Mouse (Mus musculus): Measurements from ENCODE around the gene Polr2l. TPM values are rescaled to one million over a fixed set of nuclear protein-coding genes. Genes with fewer than 3 reads are reported as not detected.

Polr2l gene
- polyA plus RNA-seq, 1 experiment from 2014 or later, result 36.4 TPM

GRCm38 (mm10) chr7:141442199-141442598 is 32.7 kb downstream of the Polr2l start:
- Histone ChIP-seq H3K27me3 (ENCODE audit: control insufficient read depth, insufficient read depth, low read depth, low read length) (no peaks in the 10 kb centered on the region), H3K9me3 (replicated peaks; ENCODE audit: control insufficient read depth, low read length) (no peaks in the 10 kb centered on the region), H3K27ac (ENCODE audit: low read length) (no peak overlapping the region), H3K36me3 (ENCODE audit: control insufficient read depth, insufficient read depth) (peaks cover 30% of the 10 kb centered on the region), H3K4me3 (ENCODE audit: low read depth, low read length) (peak overlapping the region; percentile 63), H3K4me1 (ENCODE audit: control insufficient read depth, low read depth, low read length) (peaks cover 48% of the 10 kb centered on the region), H3K9ac (ENCODE audit: low read depth, low read length) (peak overlapping the region; percentile 78), H3K4me2 (ENCODE audit: low read depth, low read length) (peak overlapping the region; percentile 95)
- ATAC-seq (ENCODE audit: low read depth), result no peak
- WGBS (ENCODE audit: insufficient replicate concordance), result 83% methylated on average over 13 of the region's 13 CpGs

GRCm38 (mm10) chr7:141441460-141441859 is 33.5 kb downstream of the Polr2l start:
- WGBS (ENCODE audit: insufficient replicate concordance), result 87% methylated on average over 9 of the region's 9 CpGs
- Histone ChIP-seq H3K4me3 (ENCODE audit: low read depth, low read length) (no peak overlapping the region), H3K4me1 (ENCODE audit: control insufficient read depth, low read depth, low read length) (peaks cover 52% of the 10 kb centered on the region), H3K27me3 (ENCODE audit: control insufficient read depth, insufficient read depth, low read depth, low read length) (no peaks in the 10 kb centered on the region), H3K4me2 (ENCODE audit: low read depth, low read length) (0 out of 2 replicates have a peak overlapping the region, but pooled peaks have one; percentile 95), H3K27ac (ENCODE audit: low read length) (no peak overlapping the region), H3K9me3 (replicated peaks; ENCODE audit: control insufficient read depth, low read length) (no peaks in the 10 kb centered on the region), H3K36me3 (ENCODE audit: control insufficient read depth, insufficient read depth) (peaks cover 30% of the 10 kb centered on the region), H3K9ac (ENCODE audit: low read depth, low read length) (no peak overlapping the region)
- no peak for ATAC-seq (ENCODE audit: low read depth)

- peaks cover 60% of the 10 kb centered on the region for H3K4me1 ChIP-seq (ENCODE audit: control insufficient read depth, low read depth, low read length)
- H3K36me3 ChIP-seq (ENCODE audit: control insufficient read depth, insufficient read depth), result peaks cover 30% of the 10 kb centered on the region
- ATAC-seq (ENCODE audit: low read depth), result no peak
- H3K9me3 ChIP-seq (replicated peaks; ENCODE audit: control insufficient read depth, low read length), result no peaks in the 10 kb centered on the region
- no peaks in the 10 kb centered on the region for H3K27me3 ChIP-seq (ENCODE audit: control insufficient read depth, insufficient read depth, low read depth, low read length)
- no peak overlapping the region for H3K4me3 ChIP-seq (ENCODE audit: low read depth, low read length)
- no peak overlapping the region for H3K9ac ChIP-seq (ENCODE audit: low read depth, low read length)
- WGBS (ENCODE audit: insufficient replicate concordance), result 32% methylated on average over 6 of the region's 6 CpGs
- H3K4me2 ChIP-seq (ENCODE audit: low read depth, low read length), result no peak overlapping the region
- H3K27ac ChIP-seq (ENCODE audit: low read length), result no peak overlapping the region
Measured at GRCm38 (mm10) chr7:141440613-141441012, 34.3 kb downstream of the Polr2l start.

- H3K36me3 ChIP-seq (ENCODE audit: control insufficient read depth, insufficient read depth), result peaks cover 30% of the 10 kb centered on the region
- no peak overlapping the region for H3K4me3 ChIP-seq (ENCODE audit: low read depth, low read length)
- no peak overlapping the region for H3K27ac ChIP-seq (ENCODE audit: low read length)
- H3K9ac ChIP-seq (ENCODE audit: low read depth, low read length), result no peak overlapping the region
- no peak overlapping the region for H3K4me2 ChIP-seq (ENCODE audit: low read depth, low read length)
- no peaks in the 10 kb centered on the region for H3K9me3 ChIP-seq (replicated peaks; ENCODE audit: control insufficient read depth, low read length)
- peaks cover 67% of the 10 kb centered on the region for H3K4me1 ChIP-seq (ENCODE audit: control insufficient read depth, low read depth, low read length)
- 95% methylated on average over 11 of the region's 11 CpGs for WGBS (ENCODE audit: insufficient replicate concordance)
- no peaks in the 10 kb centered on the region for H3K27me3 ChIP-seq (ENCODE audit: control insufficient read depth, insufficient read depth, low read depth, low read length)
- ATAC-seq (ENCODE audit: low read depth), result no peak
Measured at GRCm38 (mm10) chr7:141439811-141440210, 35.1 kb downstream of the Polr2l start.

- ATAC-seq (ENCODE audit: low read depth), result no peak
- H3K4me2 ChIP-seq (ENCODE audit: low read depth, low read length), result no peak overlapping the region
- 82% methylated on average over 10 of the region's 10 CpGs for WGBS (ENCODE audit: insufficient replicate concordance)
- H3K4me3 ChIP-seq (ENCODE audit: low read depth, low read length), result no peak overlapping the region
- no peaks in the 10 kb centered on the region for H3K27me3 ChIP-seq (ENCODE audit: control insufficient read depth, insufficient read depth, low read depth, low read length)
- no peaks in the 10 kb centered on the region for H3K9me3 ChIP-seq (replicated peaks; ENCODE audit: control insufficient read depth, low read length)
- peaks cover 30% of the 10 kb centered on the region for H3K36me3 ChIP-seq (ENCODE audit: control insufficient read depth, insufficient read depth)
- H3K9ac ChIP-seq (ENCODE audit: low read depth, low read length), result no peak overlapping the region
- peaks cover 68% of the 10 kb centered on the region for H3K4me1 ChIP-seq (ENCODE audit: control insufficient read depth, low read depth, low read length)
- no peak overlapping the region for H3K27ac ChIP-seq (ENCODE audit: low read length)
Measured at GRCm38 (mm10) chr7:141439140-141439679, 35.7 kb downstream of the Polr2l start.

GRCm38 (mm10) chr7:141438201-141438968 is 36.5 kb downstream of the Polr2l start:
- Histone ChIP-seq H3K36me3 (ENCODE audit: control insufficient read depth, insufficient read depth) (peaks cover 30% of the 10 kb centered on the region), H3K9ac (ENCODE audit: low read depth, low read length) (no peak overlapping the region), H3K9me3 (replicated peaks; ENCODE audit: control insufficient read depth, low read length) (no peaks in the 10 kb centered on the region), H3K4me2 (ENCODE audit: low read depth, low read length) (no peak overlapping the region), H3K4me1 (ENCODE audit: control insufficient read depth, low read depth, low read length) (peaks cover 70% of the 10 kb centered on the region), H3K27ac (ENCODE audit: low read length) (no peak overlapping the region), H3K4me3 (ENCODE audit: low read depth, low read length) (no peak overlapping the region), H3K27me3 (ENCODE audit: control insufficient read depth, insufficient read depth, low read depth, low read length) (no peaks in the 10 kb centered on the region)
- no peak for ATAC-seq (ENCODE audit: low read depth)
- WGBS (ENCODE audit: insufficient replicate concordance), result 87% methylated on average over 12 of the region's 12 CpGs

GRCm38 (mm10) chr7:141437178-141438120 is 37.5 kb downstream of the Polr2l start, which contains the start of gene Slc25a22:
Gene Slc25a22 (minus strand): TSS chr7:141437892.
- peak; percentile 76 for ATAC-seq (ENCODE audit: low read depth)
- Histone ChIP-seq H3K4me2 (ENCODE audit: low read depth, low read length) (peak within 1 kb of the TSS; percentile 92), H3K4me3 (ENCODE audit: low read depth, low read length) (peak within 1 kb of the TSS; percentile 71), H3K4me1 (ENCODE audit: control insufficient read depth, low read depth, low read length) (peaks cover 60% of the 10 kb centered on the region), H3K36me3 (ENCODE audit: control insufficient read depth, insufficient read depth) (peaks cover 30% of the 10 kb centered on the region), H3K27ac (ENCODE audit: low read length) (peak within 1 kb of the TSS; percentile 66), H3K9me3 (replicated peaks; ENCODE audit: control insufficient read depth, low read length) (no peaks in the 10 kb centered on the region), H3K9ac (ENCODE audit: low read depth, low read length) (peak within 1 kb of the TSS; percentile 71), H3K27me3 (ENCODE audit: control insufficient read depth, insufficient read depth, low read depth, low read length) (no peaks in the 10 kb centered on the region)
- WGBS (ENCODE audit: insufficient replicate concordance), result 6% methylated on average over 53 of the region's 53 CpGs

GRCm38 (mm10) chr7:141436523-141436892 is 38.4 kb downstream of the Polr2l start:
- H3K9ac ChIP-seq (ENCODE audit: low read depth, low read length), result peak overlapping the region; percentile 71; the same call in 1 of the 2 replicates
- peaks cover 27% of the 10 kb centered on the region for H3K36me3 ChIP-seq (ENCODE audit: control insufficient read depth, insufficient read depth)
- no peaks in the 10 kb centered on the region for H3K9me3 ChIP-seq (replicated peaks; ENCODE audit: control insufficient read depth, low read length)
- H3K27ac ChIP-seq (ENCODE audit: low read length), result peak overlapping the region; percentile 66
- ATAC-seq (ENCODE audit: low read depth), result no peak
- 40% methylated on average over 2 of the region's 2 CpGs for WGBS (ENCODE audit: insufficient replicate concordance)
- peak overlapping the region; percentile 71 for H3K4me3 ChIP-seq (ENCODE audit: low read depth, low read length)
- no peaks in the 10 kb centered on the region for H3K27me3 ChIP-seq (ENCODE audit: control insufficient read depth, insufficient read depth, low read depth, low read length)
- peak overlapping the region; percentile 92 for H3K4me2 ChIP-seq (ENCODE audit: low read depth, low read length)
- peaks cover 54% of the 10 kb centered on the region for H3K4me1 ChIP-seq (ENCODE audit: control insufficient read depth, low read depth, low read length)

Measured in liver, embryonic 16.5 days (tissue).